Mouse (Mus musculus) embryonic facial prominence, embryonic 13.5 days (tissue): ENCODE measurements around the gene Akt1. TPM values are rescaled to one million over a fixed set of nuclear protein-coding genes. Genes with fewer than 3 reads are reported as not detected.

Source experiments
- ATAC-seq: fragments of 200-750 bp; cut with Nextera tagmentation; 2 replicates; pipeline ENCODE4 v1.8.0; 2017; ENCODE audit warnings: low read depth; ENCODE audit not compliant: insufficient number of reproducible peaks, insufficient read depth, low FRiP score, low TSS enrichment
- H3K27ac ChIP-seq: fragments of 300-500 bp; sonication (generic); 2 replicates; pipeline ENCODE4 v1.5.1; 2015; ENCODE audit warnings: moderate library complexity, mild to moderate bottlenecking, inconsistent platforms
- H3K27me3 ChIP-seq: fragments of 300-500 bp; sonication (generic); 2 replicates; pipeline ENCODE4 v1.6.1; 2015; ENCODE audit warnings: mild to moderate bottlenecking, inconsistent platforms
- H3K36me3 ChIP-seq: fragments of 300-500 bp; sonication (generic); 2 replicates; pipeline ENCODE4 v1.6.1; 2015; ENCODE audit warnings: mild to moderate bottlenecking, inconsistent platforms
- H3K4me1 ChIP-seq: fragments of 300-500 bp; sonication (generic); 2 replicates; pipeline ENCODE4 v1.6.1; 2015; ENCODE audit warnings: inconsistent platforms
- H3K4me2 ChIP-seq: fragments of 300-500 bp; sonication (generic); 2 replicates; pipeline ENCODE4 v1.6.1; 2015; ENCODE audit warnings: moderate library complexity, mild to moderate bottlenecking, inconsistent platforms
- H3K4me3 ChIP-seq: fragments of 300-500 bp; sonication (generic); 2 replicates; pipeline ENCODE4 v1.5.1; 2015; ENCODE audit warnings: mild to moderate bottlenecking, inconsistent platforms
- H3K9ac ChIP-seq: fragments of 300-500 bp; sonication (generic); 2 replicates; pipeline ENCODE4 v1.6.1; 2015; ENCODE audit warnings: mild to moderate bottlenecking, inconsistent platforms
- H3K9me3 ChIP-seq: fragments of 300-500 bp; sonication (generic); 2 replicates; pipeline ENCODE4 v1.6.1; 2016; ENCODE audit warnings: inconsistent platforms
- WGBS: fragments of 180-500 bp; shearing (Covaris S2); methylation state at CpG from one replicate; pipeline ENCODE4 v1.1.7; 2015; ENCODE audit warnings: mixed read lengths; 5-methylcytosine and 5-hydroxymethylcytosine counted together
- polyA plus RNA-seq: library from polyadenylated mRNA; unstranded; fragments of >200 nt; fragmentation: Nextera tagmentation; extraction: Ambion mirVana; gene quantifications from 2 replicates; pipeline ENCODE4 v1.2.1, GENCODE M21; 2015

The Akt1 gene
- polyA plus RNA-seq, 1 experiment from 2014 or later, result 49.7 TPM

DNA sequence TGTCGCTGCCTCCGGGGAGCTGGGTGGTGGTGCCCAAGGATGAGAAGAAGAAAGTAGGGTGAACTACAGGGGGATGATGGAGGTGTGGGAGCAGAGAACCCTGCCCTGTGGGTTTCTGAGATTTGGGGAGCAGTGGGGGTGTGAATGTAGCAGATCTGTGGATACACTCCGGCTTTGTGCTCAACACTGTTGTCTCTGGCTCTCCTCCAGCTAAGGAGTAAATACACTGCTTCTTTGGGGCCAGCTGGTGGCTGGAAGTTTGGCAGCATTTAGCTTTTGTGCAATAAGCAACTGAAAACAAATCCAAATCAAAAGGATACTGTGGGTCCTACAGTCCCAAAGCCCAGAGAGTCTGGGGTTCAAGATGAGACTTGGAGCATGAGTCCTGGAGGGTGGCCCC is 39.3 kb upstream of the Akt1 start:
- WGBS, result 62% methylated on average over 3 of the region's 3 CpGs
- no peak for ATAC-seq
- Histone ChIP-seq H3K27me3 (peaks cover 3% of the 10 kb centered on the region), H3K4me2 (no peak overlapping the region), H3K9me3 (no peaks in the 10 kb centered on the region), H3K4me1 (peaks cover 5% of the 10 kb centered on the region; the same call in 1 of the 2 replicates), H3K9ac (no peak overlapping the region), H3K27ac (peak overlapping the region; percentile 77), H3K4me3 (no peak overlapping the region), H3K36me3 (no peaks in the 10 kb centered on the region)

DNA sequence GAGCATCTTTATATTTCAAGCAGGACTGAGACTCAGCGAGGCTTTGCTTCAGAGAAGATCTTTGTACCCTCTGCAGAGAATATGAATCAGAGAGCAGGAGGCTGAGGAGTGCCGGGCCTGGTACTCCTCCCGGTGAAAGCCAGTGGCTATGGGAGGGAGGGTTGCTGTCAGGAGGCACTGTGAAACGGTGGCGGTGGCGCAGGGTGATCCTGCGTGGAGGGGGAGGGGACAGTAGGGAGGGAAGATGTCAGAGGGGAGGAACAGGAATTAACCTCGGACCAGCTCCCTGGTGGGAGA is 32.8 kb upstream of the Akt1 start:
- peaks cover 28% of the 10 kb centered on the region for H3K27me3 ChIP-seq
- H3K9me3 ChIP-seq, result no peaks in the 10 kb centered on the region
- H3K27ac ChIP-seq, result no peak overlapping the region
- H3K9ac ChIP-seq, result peak overlapping the region; percentile 32; the same call in 1 of the 2 replicates
- H3K4me2 ChIP-seq, result peak overlapping the region; percentile 55; the same call in 1 of the 2 replicates
- H3K4me1 ChIP-seq, result peaks cover 5% of the 10 kb centered on the region; the same call in 1 of the 2 replicates
- ATAC-seq, result no peak
- no peaks in the 10 kb centered on the region for H3K36me3 ChIP-seq
- WGBS, result 24% methylated on average over 8 of the region's 8 CpGs
- H3K4me3 ChIP-seq, result no peak overlapping the region

DNA sequence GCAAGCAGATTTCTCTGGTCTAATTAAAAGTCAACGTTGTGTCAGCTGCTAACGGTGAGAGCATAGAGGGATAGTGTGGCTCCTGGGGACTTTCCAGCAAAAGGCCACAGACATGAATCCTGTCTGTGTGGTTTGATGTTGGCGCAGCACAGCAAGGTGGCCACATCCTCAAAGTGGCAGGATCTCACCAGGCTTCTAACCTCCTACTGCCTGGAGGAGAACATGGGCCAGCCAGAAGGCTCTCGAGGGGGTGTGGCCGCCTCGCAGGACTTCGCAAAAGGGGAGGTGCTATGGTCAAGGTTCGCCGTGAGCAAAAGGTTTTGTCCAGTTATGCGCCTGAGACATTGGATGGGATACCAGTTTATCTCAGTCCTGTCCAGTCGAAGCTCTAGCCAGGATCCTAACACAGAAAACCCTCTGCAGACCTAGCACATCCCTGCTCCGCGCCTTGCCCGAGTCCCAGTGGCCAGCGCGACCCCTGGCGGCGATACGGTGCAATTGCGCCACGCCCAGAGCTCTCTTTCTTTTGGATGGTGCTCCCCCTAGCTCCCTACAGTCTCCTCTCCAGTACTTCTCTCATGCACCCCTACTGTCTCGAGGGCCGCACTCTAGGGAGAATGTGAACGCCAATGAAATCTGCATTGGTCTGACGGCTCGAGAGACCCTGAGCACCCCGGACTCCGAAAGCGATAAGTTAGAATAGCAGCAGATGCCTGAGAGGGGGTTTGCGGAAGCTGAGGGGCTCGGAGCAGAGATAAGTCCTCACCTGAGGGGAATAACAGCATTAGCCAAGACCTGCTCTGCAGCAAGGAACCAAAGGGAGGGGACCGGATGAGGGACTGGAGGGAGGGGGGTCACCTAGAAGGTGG is 32.3 kb upstream of the Akt1 start:
- Histone ChIP-seq H3K27me3 (peaks cover 28% of the 10 kb centered on the region), H3K4me1 (peaks cover 9% of the 10 kb centered on the region; the same call in 1 of the 2 replicates), H3K36me3 (no peaks in the 10 kb centered on the region), H3K4me2 (peak overlapping the region; percentile 55), H3K9ac (peak overlapping the region; percentile 46), H3K27ac (no peak overlapping the region), H3K9me3 (no peaks in the 10 kb centered on the region), H3K4me3 (peak overlapping the region; percentile 26)
- WGBS, result 11% methylated on average over 32 of the region's 32 CpGs
- peak; percentile 82 for ATAC-seq

DNA sequence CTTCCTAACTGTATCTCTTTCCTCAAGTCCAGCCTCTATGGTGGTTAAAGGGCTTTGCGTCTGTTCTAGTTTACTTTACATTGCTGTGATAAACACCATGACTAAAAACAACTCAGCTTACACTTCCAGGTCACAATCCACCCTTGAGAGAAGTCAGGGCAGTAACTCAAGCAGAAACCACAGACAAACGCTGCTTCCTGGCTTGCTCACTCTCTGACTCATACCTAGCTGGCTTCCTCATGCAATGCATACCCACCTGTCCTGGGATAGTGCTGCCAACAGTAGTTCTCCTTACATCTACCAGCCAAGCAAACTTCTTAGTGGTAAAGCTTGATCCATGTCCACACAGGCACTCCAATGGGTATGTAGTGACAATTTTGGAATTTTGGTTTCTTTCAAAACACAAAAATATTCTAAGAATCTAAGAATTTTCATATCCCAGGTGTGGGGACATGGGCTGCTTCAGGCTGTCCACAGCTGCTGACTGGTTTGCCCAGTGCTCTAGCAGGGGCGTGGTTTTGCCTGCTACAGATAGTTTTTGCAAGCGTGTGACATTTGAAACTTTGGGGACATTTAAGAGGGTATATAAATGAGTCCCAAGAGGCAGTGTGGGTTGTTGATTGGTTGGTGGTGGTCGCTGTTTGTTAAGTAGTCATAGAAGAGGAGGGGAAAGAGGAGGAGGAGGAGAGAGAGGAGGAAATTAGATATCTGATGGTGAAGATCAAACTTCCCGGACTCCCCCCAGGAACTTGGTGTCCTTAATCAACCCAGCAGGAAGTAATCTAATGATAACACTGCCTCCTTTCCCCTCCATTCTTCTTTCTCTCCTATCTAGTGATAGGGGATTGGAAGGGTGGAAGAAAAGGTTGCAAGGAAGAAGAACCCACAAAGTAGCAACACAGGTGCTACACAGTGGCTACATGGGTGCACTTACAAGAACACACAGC is 28.0 kb upstream of the Akt1 start:
- Histone ChIP-seq H3K27me3 (peaks cover 33% of the 10 kb centered on the region), H3K4me1 (peaks cover 25% of the 10 kb centered on the region), H3K9me3 (no peaks in the 10 kb centered on the region), H3K27ac (no peak overlapping the region), H3K4me3 (no peak overlapping the region), H3K9ac (no peak overlapping the region), H3K4me2 (no peak overlapping the region), H3K36me3 (no peaks in the 10 kb centered on the region)
- 47% methylated on average over 6 of the region's 6 CpGs for WGBS
- ATAC-seq, result no peak

DNA sequence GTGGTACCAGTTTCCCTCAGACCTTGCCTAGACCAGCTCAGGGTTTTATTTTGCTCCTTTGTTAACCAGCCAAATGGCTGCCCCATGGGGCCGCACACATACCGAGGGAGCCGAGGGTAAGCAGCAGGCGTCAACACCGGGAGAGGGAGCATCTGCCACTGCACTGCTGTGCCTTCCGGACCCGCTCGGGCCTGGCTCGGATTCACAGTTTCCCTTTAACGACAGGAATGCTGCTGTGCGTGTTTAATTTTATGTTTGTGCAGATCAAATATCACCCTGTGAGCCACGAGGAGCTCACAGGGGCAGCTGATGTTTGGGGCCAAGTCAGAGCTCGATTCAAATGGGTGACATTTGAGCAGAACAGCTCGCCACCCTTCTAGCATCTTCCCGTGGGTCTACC is 25.8 kb upstream of the Akt1 start:
- Histone ChIP-seq H3K27ac (peak overlapping the region; percentile 64), H3K9ac (peak overlapping the region; percentile 54), H3K4me3 (no peak overlapping the region), H3K4me2 (peak overlapping the region; percentile 48), H3K9me3 (no peaks in the 10 kb centered on the region), H3K27me3 (peaks cover 19% of the 10 kb centered on the region), H3K36me3 (no peaks in the 10 kb centered on the region), H3K4me1 (peaks cover 20% of the 10 kb centered on the region)
- WGBS, result 6% methylated on average over 15 of the region's 15 CpGs
- peak; percentile 74 for ATAC-seq

DNA sequence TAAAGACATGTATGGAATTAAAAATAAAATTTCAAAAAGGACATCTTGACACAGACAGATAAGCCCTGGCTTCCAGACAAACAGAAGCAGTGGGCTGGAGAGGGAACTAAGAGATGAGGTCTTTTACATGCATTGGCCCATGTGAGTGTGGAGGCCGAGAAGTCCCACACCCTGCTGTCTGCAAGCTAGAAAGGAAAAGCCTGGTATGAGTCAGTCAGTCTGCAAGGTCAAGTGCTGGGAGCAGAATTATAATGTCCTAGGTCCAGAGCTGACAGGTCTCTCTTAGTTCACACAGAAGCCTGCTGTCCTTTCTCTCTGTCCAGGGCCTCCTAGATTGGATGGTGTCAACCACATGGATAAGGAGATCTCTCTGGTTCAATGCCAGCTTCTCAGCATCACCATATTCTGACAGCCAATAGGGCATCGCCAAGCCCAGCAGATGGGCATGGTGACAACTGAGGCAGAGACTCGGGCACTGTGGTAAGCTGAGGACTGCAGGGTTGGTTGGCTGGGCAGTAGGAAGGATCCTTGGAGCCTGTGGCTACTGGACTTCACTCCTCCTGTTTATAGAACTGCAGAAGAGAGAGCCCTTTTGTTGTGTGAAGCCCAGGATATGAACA is 22.2 kb upstream of the Akt1 start:
- Histone ChIP-seq H3K4me3 (no peak overlapping the region), H3K27me3 (peaks cover 19% of the 10 kb centered on the region), H3K36me3 (no peaks in the 10 kb centered on the region), H3K4me1 (peaks cover 31% of the 10 kb centered on the region), H3K9me3 (no peaks in the 10 kb centered on the region), H3K9ac (no peak overlapping the region), H3K27ac (no peak overlapping the region), H3K4me2 (no peak overlapping the region)
- no peak for ATAC-seq
- WGBS, result 89% methylated on average over 3 of the region's 3 CpGs

DNA sequence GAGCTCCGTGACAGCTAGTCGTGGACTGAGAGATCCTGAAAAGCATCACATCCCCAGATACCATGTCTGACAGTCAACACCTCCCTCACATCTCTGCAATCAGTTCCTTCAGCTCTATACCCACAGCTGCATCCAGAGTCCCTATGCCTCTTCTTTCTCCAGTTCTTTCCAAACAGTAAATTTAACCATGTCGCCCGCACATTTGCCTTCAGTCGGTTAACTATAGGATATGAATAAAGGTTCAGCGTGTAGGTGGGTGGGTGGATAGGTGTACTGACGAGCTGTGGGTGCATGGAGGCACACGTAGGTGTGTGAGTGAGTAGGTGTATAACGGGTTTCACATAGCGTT is 19.4 kb upstream of the Akt1 start:
- Histone ChIP-seq H3K36me3 (no peaks in the 10 kb centered on the region), H3K9ac (peak overlapping the region; percentile 92)

DNA sequence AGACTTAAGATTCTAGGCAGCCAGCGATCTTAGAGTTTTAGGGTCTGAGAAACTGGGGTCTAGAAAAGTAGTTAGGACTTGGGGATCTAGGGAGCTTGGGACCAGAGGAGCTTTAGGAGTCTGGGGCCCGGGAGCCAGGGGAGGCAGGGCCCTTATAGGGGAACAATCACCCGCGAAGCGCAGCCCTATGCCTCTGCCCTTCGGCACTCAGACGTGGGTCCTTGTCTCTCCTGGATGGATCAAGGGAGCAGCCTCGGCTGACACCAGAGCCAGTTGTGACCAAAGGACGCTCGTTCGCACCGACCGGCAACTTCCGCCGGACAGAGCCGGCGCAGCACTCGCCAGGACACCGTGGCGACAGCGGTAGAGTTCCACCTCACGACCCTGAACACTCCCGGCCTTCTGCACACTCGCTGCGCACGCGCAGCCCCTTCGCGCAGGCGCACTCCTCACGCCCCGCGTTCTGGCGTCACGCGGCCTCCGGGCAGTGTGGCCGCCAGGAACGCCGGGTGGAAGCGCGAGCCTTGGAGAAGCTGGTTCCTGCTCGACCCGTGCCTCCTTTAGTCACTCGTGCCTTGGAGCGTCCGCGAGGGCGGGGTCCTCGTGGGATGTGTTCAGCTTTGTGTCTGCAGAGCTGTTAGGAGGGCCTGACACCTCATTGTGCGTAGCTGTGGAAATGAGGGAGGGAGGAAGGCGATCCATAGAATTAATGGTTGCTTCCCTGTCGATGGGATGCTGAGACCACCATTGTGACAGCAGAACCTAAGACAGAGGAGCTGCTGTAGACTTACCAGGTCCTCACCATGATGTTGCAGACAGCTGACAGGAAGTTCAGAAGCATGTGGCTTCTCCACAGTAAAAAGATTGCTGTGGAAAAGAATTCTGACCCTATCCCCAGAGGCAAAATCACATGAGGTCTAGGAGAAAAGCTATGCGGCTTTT is 18.8 kb upstream of the Akt1 start:
- H3K36me3 ChIP-seq, result no peaks in the 10 kb centered on the region

More for the DNA sequence above, 19.4 kb upstream of the Akt1 start:
- H3K27ac ChIP-seq, result peak overlapping the region; percentile 82
- H3K4me2 ChIP-seq, result peak overlapping the region; percentile 91
- H3K9me3 ChIP-seq, result no peaks in the 10 kb centered on the region
- WGBS, result 77% methylated on average over 10 of the region's 10 CpGs
- peak overlapping the region; percentile 64 for H3K4me3 ChIP-seq
- no peak for ATAC-seq
- peaks cover 4% of the 10 kb centered on the region for H3K27me3 ChIP-seq
- H3K4me1 ChIP-seq, result peaks cover 14% of the 10 kb centered on the region

DNA sequence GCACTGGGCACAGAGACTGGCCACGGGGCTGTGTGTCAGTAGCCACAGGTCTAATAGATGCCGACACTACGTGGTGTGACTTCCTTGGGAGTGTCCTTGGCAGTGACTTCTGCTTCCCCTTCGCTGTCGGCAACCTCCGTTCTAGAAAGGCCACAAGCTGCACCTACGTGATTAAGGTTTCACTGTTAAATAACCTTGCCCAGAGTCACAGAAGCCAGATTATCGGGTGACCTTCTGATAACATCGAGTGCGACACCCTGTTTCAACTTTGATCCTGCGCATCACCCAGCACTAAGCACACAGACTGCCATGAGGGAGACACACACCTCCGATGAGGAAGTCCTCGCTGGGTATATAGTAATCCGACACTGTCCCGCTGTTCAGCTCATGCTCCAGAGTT is 13.8 kb upstream of the Akt1 start:
- Histone ChIP-seq H3K4me2 (no peak overlapping the region), H3K4me1 (peaks cover 8% of the 10 kb centered on the region), H3K9me3 (no peaks in the 10 kb centered on the region), H3K36me3 (no peaks in the 10 kb centered on the region), H3K4me3 (no peak overlapping the region), H3K27ac (no peak overlapping the region), H3K27me3 (0 out of 2 replicates have a peak, but pooled peaks cover 6% of the 10 kb centered on the region), H3K9ac (no peak overlapping the region)
- ATAC-seq, result no peak
- 77% methylated on average over 15 of the region's 15 CpGs for WGBS

More for the DNA sequence above, 18.8 kb upstream of the Akt1 start:
- peak overlapping the region; percentile 82 for H3K27ac ChIP-seq
- H3K4me1 ChIP-seq, result peaks cover 14% of the 10 kb centered on the region
- 2% methylated on average over 54 of the region's 54 CpGs for WGBS
- peak overlapping the region; percentile 92 for H3K9ac ChIP-seq
- ATAC-seq, result peak; percentile 90
- peak overlapping the region; percentile 91 for H3K4me2 ChIP-seq
- no peaks in the 10 kb centered on the region for H3K9me3 ChIP-seq
- peaks cover under 1% of the 10 kb centered on the region for H3K27me3 ChIP-seq
- peak overlapping the region; percentile 64 for H3K4me3 ChIP-seq

DNA sequence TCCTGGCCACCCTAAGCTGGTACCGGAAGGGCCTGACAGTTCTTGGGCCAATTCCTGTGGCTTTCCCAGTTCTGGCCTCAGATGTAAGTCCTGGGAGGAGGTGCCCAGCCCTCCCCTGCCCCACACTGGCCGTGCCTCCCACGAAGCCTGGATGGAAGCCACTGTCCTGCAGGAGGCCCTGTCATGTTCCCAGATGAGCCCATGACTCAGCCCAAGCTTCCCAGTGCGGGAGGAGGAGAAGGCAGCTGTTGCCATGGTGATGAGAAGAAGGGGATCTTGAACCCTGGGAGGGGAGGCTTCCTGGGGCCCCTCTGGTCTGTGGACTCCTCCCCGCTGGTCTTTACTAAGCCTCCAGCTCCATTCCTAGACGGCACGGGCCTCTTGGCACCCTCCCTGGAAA is 8.7 kb upstream of the Akt1 start:
- Histone ChIP-seq H3K9me3 (no peaks in the 10 kb centered on the region), H3K27ac (no peak overlapping the region), H3K4me3 (no peak overlapping the region), H3K9ac (0 out of 2 replicates have a peak overlapping the region, but pooled peaks have one; percentile 32), H3K27me3 (peaks cover 57% of the 10 kb centered on the region), H3K4me1 (peaks cover 14% of the 10 kb centered on the region), H3K36me3 (no peaks in the 10 kb centered on the region), H3K4me2 (no peak overlapping the region)
- 56% methylated on average over 7 of the region's 7 CpGs for WGBS
- no peak for ATAC-seq
